Mouse (Mus musculus) layer of hippocampus, postnatal 36 days (tissue): ENCODE measurements around the gene Nfkbil1. TPM values are rescaled to one million over a fixed set of nuclear protein-coding genes. Genes with fewer than 3 reads are reported as not detected.
"Not testable (repeated sequence)": the region's sequence is repeated elsewhere in the genome, so short reads cannot be mapped to it uniquely, and the experiment has no call there.

Experiments used
- DNase-seq, 2 experiments: peaks; one replicate each; pipeline ENCODE4 v3.0.0; 2022
- total RNA-seq, 2 experiments: library from RNA; stranded (reverse); gene quantifications; 2 replicates each; pipeline ENCODE4 v1.2.3; 2021

The Nfkbil1 gene
- total RNA-seq, 2 experiments from 2014 or later = 13.3 to 13.6 TPM

GRCm38 (mm10) chr17:35234903-35235302, 689 bp downstream of the Nfkbil1 start:
- no peak for DNase-seq

GRCm38 (mm10) chr17:35234090-35234489, 1.5 kb downstream of the Nfkbil1 start:
- DNase-seq = not testable (repeated sequence)

GRCm38 (mm10) chr17:35233114-35233980, 2.2 kb downstream of the Nfkbil1 start, which contains the start of gene Atp6v1g2:
Gene Atp6v1g2, plus strand, starts transcription at chr17:35233660.
- no peak for DNase-seq

- no peak for DNase-seq
Measured at GRCm38 (mm10) chr17:35232659-35233058, 2.9 kb downstream of the Nfkbil1 start.

- peak; percentile 85 to 87 for DNase-seq
Measured at GRCm38 (mm10) chr17:35232043-35232442, 3.5 kb downstream of the Nfkbil1 start.

- no peak for DNase-seq
Measured at GRCm38 (mm10) chr17:35231022-35231421, 4.6 kb downstream of the Nfkbil1 start.

- no peak for DNase-seq
Measured at GRCm38 (mm10) chr17:35226561-35227046, 9.0 kb downstream of the Nfkbil1 start.

- DNase-seq = no peak
Measured at GRCm38 (mm10) chr17:35225456-35225855, 10.1 kb downstream of the Nfkbil1 start.

- DNase-seq = no peak
Measured at GRCm38 (mm10) chr17:35224641-35225040, 11.0 kb downstream of the Nfkbil1 start.

GRCm38 (mm10) chr17:35222299-35222698, 13.3 kb downstream of the Nfkbil1 start:
- DNase-seq = no peak

- DNase-seq = no peak
Measured at GRCm38 (mm10) chr17:35220156-35220952, 15.2 kb downstream of the Nfkbil1 start, which contains the start of gene Gm16181. Gene Gm16181, plus strand, starts transcription at chr17:35220834.

GRCm38 (mm10) chr17:35219601-35220041, 16.0 kb downstream of the Nfkbil1 start:
- DNase-seq = no peak

- DNase-seq = no peak
Measured at GRCm38 (mm10) chr17:35218516-35219193, 16.9 kb downstream of the Nfkbil1 start.

GRCm38 (mm10) chr17:35213071-35213470, 22.5 kb downstream of the Nfkbil1 start:
- DNase-seq = no peak

GRCm38 (mm10) chr17:35210593-35210992, 25.0 kb downstream of the Nfkbil1 start:
- DNase-seq = no peak

GRCm38 (mm10) chr17:35209785-35210535, 25.6 kb downstream of the Nfkbil1 start:
- DNase-seq = no peak

GRCm38 (mm10) chr17:35205380-35205769, 30.2 kb downstream of the Nfkbil1 start:
- DNase-seq = no peak

- DNase-seq = no peak
Measured at GRCm38 (mm10) chr17:35204494-35205379, 30.9 kb downstream of the Nfkbil1 start, which contains the start of gene Lta. Gene Lta, minus strand, starts transcription at chr17:35205351.

- no peak for DNase-seq
Measured at GRCm38 (mm10) chr17:35202442-35202841, 33.1 kb downstream of the Nfkbil1 start.

- no peak for DNase-seq
Measured at GRCm38 (mm10) chr17:35201787-35202186, 33.8 kb downstream of the Nfkbil1 start, which contains the start of gene Tnf. Gene Tnf, minus strand, starts transcription at chr17:35202007.
